Mouse (Mus musculus) kidney, adult 2 months (tissue): Measurements from ENCODE around the gene Snx25.

Experiments
- CTCF ChIP-seq: fragments of 200-500 bp; conservative IDR thresholded peaks from 2 replicates; pipeline ENCODE4 v1.5.1; 2011; ENCODE audit warnings: low read depth, mild to moderate bottlenecking, control low read depth, low read length, moderate library complexity, mixed read lengths; ENCODE audit not compliant: insufficient read depth, insufficient read length
- POLR2A ChIP-seq: fragments of 200-500 bp; IDR thresholded peaks from one replicate; pipeline ENCODE4 v1.6.1; 2011; ENCODE audit warnings: low read depth, low read length, control low read depth

DNA sequence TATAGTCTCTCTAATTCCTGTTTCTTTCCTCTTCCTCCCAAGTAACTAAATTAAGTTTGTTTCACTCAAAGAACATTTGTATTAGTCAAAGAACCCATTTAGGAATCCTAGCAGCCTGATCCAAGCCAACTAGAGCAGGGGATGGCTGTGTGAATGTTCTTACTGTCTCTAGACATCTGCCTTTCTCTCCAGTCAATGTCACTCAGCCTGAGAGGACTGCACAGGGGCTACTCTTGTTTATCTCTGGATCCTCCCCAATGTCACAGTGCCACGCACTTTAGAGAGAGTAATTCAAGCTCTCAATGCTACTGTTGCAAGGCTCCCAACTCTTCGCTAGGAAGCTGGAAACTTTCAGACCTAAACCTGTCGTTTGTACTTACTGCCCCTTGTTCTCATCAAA is 5.8 kb downstream of the Snx25 start:
- TF ChIP-seq CTCF = no peak
- no peak for TF ChIP-seq POLR2A
